Mouse (Mus musculus) hindbrain, embryonic 14.5 days (tissue): ENCODE results near the gene Crebzf. TPM values are rescaled to one million over a fixed set of nuclear protein-coding genes. Genes with fewer than 3 reads are reported as not detected.
A peak's percentile ranks its signal among the peaks of the same experiment; 100 is the strongest.

Source experiments
- ATAC-seq: fragments of 200-750 bp; cut with Nextera tagmentation; 2 replicates; pipeline ENCODE4 v1.8.0; 2017; ENCODE audit warnings: moderate number of reproducible peaks, mild to moderate bottlenecking, moderate TSS enrichment, moderate library complexity; ENCODE audit not compliant: low FRiP score
- DNase-seq: peaks from one replicate; pipeline ENCODE4 v3.0.0-alpha.2; 2015; ENCODE audit warnings: low spot score
- H3K27ac ChIP-seq: fragments of 300-500 bp; sonication (generic); 2 replicates; pipeline ENCODE4 v1.5.1; 2014; ENCODE audit warnings: mild to moderate bottlenecking, moderate library complexity
- H3K27me3 ChIP-seq: fragments of 300-500 bp; sonication (generic); 2 replicates; pipeline ENCODE4 v1.6.1; 2014; ENCODE audit warnings: mild to moderate bottlenecking, low read length, mixed read lengths; ENCODE audit not compliant: control insufficient read depth, insufficient read depth
- H3K36me3 ChIP-seq: fragments of 300-500 bp; sonication (generic); replicated peaks from 2 replicates; pipeline ENCODE4 v1.6.1; 2014; ENCODE audit not compliant: control insufficient read depth, insufficient read depth
- H3K4me1 ChIP-seq: fragments of 300-500 bp; sonication (generic); replicated peaks from 2 replicates; pipeline ENCODE4 v1.6.1; 2014; ENCODE audit warnings: antibody characterized with exemption, low read length, mixed read lengths; ENCODE audit not compliant: control insufficient read depth, insufficient read depth
- H3K4me2 ChIP-seq: fragments of 300-500 bp; sonication (generic); replicated peaks from 2 replicates; pipeline ENCODE4 v1.6.1; 2014; ENCODE audit warnings: mild to moderate bottlenecking, moderate library complexity
- H3K4me3 ChIP-seq: fragments of 300-500 bp; sonication (generic); replicated peaks from 2 replicates; pipeline ENCODE4 v1.5.1; 2014; ENCODE audit warnings: mild to moderate bottlenecking, low read length
- H3K9ac ChIP-seq: fragments of 300-500 bp; sonication (generic); 2 replicates; pipeline ENCODE4 v1.6.1; 2014
- H3K9me3 ChIP-seq: fragments of 300-500 bp; sonication (generic); 2 replicates; pipeline ENCODE4 v1.6.1; 2016; ENCODE audit warnings: low read length; ENCODE audit not compliant: control insufficient read depth
- WGBS: fragments of 180-500 bp; shearing (Covaris S2); extraction: QIAGEN DNeasy Blood & Tissue Kit; methylation state at CpG from one replicate; pipeline ENCODE4 v1.1.7; 2014; 5-methylcytosine and 5-hydroxymethylcytosine counted together
- polyA plus RNA-seq: library from polyadenylated mRNA; unstranded; fragments of >200 nt; fragmentation: Nextera tagmentation; extraction: Ambion mirVana; gene quantifications from 2 replicates; pipeline ENCODE4 v1.2.1, GENCODE M21; 2014

Crebzf gene
- 45.4 and 52.9 TPM in 2 replicates for polyA plus RNA-seq

- peak; percentile 97 for ATAC-seq
- Histone ChIP-seq H3K4me1 (peaks cover 8% of the 10 kb centered on the region), H3K27me3 (no peaks in the 10 kb centered on the region), H3K4me3 (peak within 1 kb of the TSS; percentile 99), H3K4me2 (peak within 1 kb of the TSS; percentile 82), H3K9ac (peak within 1 kb of the TSS; percentile 99), H3K27ac (peak within 1 kb of the TSS; percentile 98), H3K9me3 (no peaks in the 10 kb centered on the region), H3K36me3 (peaks cover 6% of the 10 kb centered on the region)
- peak; percentile 98 for DNase-seq
- under 1% methylated on average over 43 of the region's 54 CpGs for WGBS
These were observed at the start of gene Crebzf for GRCm38 (mm10) chr7:90442518-90443080. Gene Crebzf (plus strand): TSS chr7:90442729.

GRCm38 (mm10) chr7:90395073-90395472 lies 47.5 kb upstream of the Crebzf start:
- ATAC-seq: no peak
- 66% methylated on average over 4 of the region's 4 CpGs for WGBS
- no peaks in the 10 kb centered on the region for H3K36me3 ChIP-seq

GRCm38 (mm10) chr7:90395928-90396327 lies 46.6 kb upstream of the Crebzf start:
- no peaks in the 10 kb centered on the region for H3K4me1 ChIP-seq
- ATAC-seq: no peak
- H3K27me3 ChIP-seq: no peaks in the 10 kb centered on the region
- no peak for DNase-seq
- no peak overlapping the region for H3K27ac ChIP-seq
- no peak overlapping the region for H3K4me2 ChIP-seq
- H3K9ac ChIP-seq: no peak overlapping the region
- WGBS: 65% methylated on average over 5 of the region's 5 CpGs
- H3K9me3 ChIP-seq: no peaks in the 10 kb centered on the region
- H3K36me3 ChIP-seq: no peaks in the 10 kb centered on the region
- no peak overlapping the region for H3K4me3 ChIP-seq

More at GRCm38 (mm10) chr7:90395073-90395472, 47.5 kb upstream of the Crebzf start:
- DNase-seq: no peak
- Histone ChIP-seq H3K27me3 (no peaks in the 10 kb centered on the region), H3K27ac (no peak overlapping the region), H3K9me3 (no peaks in the 10 kb centered on the region), H3K4me3 (no peak overlapping the region), H3K4me2 (no peak overlapping the region), H3K4me1 (no peaks in the 10 kb centered on the region), H3K9ac (no peak overlapping the region)

GRCm38 (mm10) chr7:90409934-90410333 lies 32.6 kb upstream of the Crebzf start:
- H3K4me3 ChIP-seq: no peak overlapping the region
- H3K4me2 ChIP-seq: no peak overlapping the region
- no peaks in the 10 kb centered on the region for H3K9me3 ChIP-seq
- 57% methylated on average over 3 of the region's 3 CpGs for WGBS
- H3K36me3 ChIP-seq: no peaks in the 10 kb centered on the region
- no peak overlapping the region for H3K9ac ChIP-seq
- ATAC-seq (no peak), DNase-seq (peak; percentile 79)
- H3K27me3 ChIP-seq: no peaks in the 10 kb centered on the region
- H3K4me1 ChIP-seq: no peaks in the 10 kb centered on the region
- H3K27ac ChIP-seq: no peak overlapping the region

GRCm38 (mm10) chr7:90426020-90427001 lies 16.2 kb upstream of the Crebzf start, which contains the start of gene Ccdc89:
Gene Ccdc89 (plus strand): TSS chr7:90426577.
- no peaks in the 10 kb centered on the region for H3K27me3 ChIP-seq
- peak within 1 kb of the TSS; percentile 73 for H3K27ac ChIP-seq
- DNase-seq (peak; percentile 91), ATAC-seq (peak; percentile 100)
- WGBS: 20% methylated on average over 29 of the region's 29 CpGs
- peak within 1 kb of the TSS; percentile 52 for H3K9ac ChIP-seq
- H3K4me2 ChIP-seq: peak within 1 kb of the TSS; percentile 81
- peaks cover 11% of the 10 kb centered on the region; the same call in 1 of the 2 replicates for H3K4me1 ChIP-seq
- H3K4me3 ChIP-seq: peak within 1 kb of the TSS; percentile 36
- no peaks in the 10 kb centered on the region for H3K36me3 ChIP-seq
- H3K9me3 ChIP-seq: no peaks in the 10 kb centered on the region

DNA sequence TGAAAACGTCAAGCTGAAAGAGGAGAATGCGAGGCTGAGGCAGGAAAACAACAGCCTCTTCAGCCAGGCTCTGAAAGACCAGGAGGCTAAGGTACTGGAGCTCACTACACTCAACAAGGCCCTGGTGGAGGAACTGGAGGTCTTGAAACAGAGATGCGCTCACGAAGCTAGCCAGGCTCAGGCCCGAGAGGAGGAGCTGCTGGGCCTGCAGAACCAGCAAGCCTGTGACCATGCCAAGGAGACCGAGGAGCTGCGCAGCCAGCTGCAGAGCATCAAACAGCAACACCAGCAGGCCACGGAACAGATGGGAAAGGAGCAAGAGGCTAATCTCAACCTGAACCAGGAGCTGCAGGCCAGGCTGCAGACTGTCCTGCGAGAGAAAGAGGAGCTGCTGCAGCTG lies 15.5 kb upstream of the Crebzf start:
- WGBS: 70% methylated on average over 9 of the region's 9 CpGs
- Histone ChIP-seq H3K9me3 (no peaks in the 10 kb centered on the region), H3K4me2 (peak overlapping the region; percentile 81), H3K9ac (peak overlapping the region; percentile 52; the same call in 1 of the 2 replicates), H3K27ac (no peak overlapping the region; the same call in 1 of the 2 replicates), H3K4me1 (peaks cover 11% of the 10 kb centered on the region; the same call in 1 of the 2 replicates), H3K36me3 (no peaks in the 10 kb centered on the region), H3K4me3 (peak overlapping the region; percentile 36), H3K27me3 (no peaks in the 10 kb centered on the region)
- no peak for DNase-seq
- no peak for ATAC-seq

GRCm38 (mm10) chr7:90432221-90432620 lies 10.3 kb upstream of the Crebzf start:
- Histone ChIP-seq H3K9me3 (no peaks in the 10 kb centered on the region), H3K4me1 (0 out of 2 replicates have a peak, but pooled peaks cover under 1% of the 10 kb centered on the region), H3K9ac (no peak overlapping the region), H3K4me2 (no peak overlapping the region), H3K4me3 (no peak overlapping the region), H3K27me3 (no peaks in the 10 kb centered on the region), H3K36me3 (no peaks in the 10 kb centered on the region), H3K27ac (no peak overlapping the region)
- DNase-seq (no peak), ATAC-seq (no peak)

- no peak overlapping the region for H3K9ac ChIP-seq
- 95% methylated on average over 4 of the region's 4 CpGs for WGBS
- no peaks in the 10 kb centered on the region for H3K4me1 ChIP-seq
- H3K4me2 ChIP-seq: no peak overlapping the region
- no peaks in the 10 kb centered on the region for H3K9me3 ChIP-seq
- H3K27ac ChIP-seq: no peak overlapping the region
- ATAC-seq (no peak), DNase-seq (no peak)
- no peak overlapping the region for H3K4me3 ChIP-seq
- H3K36me3 ChIP-seq: no peaks in the 10 kb centered on the region
- no peaks in the 10 kb centered on the region for H3K27me3 ChIP-seq
These were observed 2.5 kb upstream of the Crebzf start for GRCm38 (mm10) chr7:90440044-90440443.

DNA sequence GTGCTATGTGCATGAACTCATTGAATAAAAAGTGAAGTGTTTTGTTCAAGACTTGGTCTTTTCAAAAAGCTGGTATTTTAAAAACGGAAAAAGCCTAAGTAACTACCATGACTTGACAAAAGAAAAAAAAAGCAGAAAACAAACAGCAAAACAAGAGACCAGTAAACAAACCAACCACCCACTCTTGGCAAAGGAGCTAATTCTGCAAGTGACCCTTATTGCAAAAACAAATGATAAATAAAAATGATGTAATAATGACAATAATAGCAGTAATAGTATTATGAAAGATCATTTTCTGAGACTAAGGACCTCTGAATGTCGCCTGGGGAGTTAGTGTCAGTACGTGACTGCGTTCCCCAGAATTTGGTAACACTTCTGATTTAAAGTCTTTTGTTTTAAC lies 459 bp upstream of the Crebzf start:
- H3K4me2 ChIP-seq: peak overlapping the region; percentile 82
- H3K4me3 ChIP-seq: peak overlapping the region; percentile 99
- no peaks in the 10 kb centered on the region for H3K9me3 ChIP-seq
- WGBS: 6% methylated on average over 4 of the region's 4 CpGs
- H3K27me3 ChIP-seq: no peaks in the 10 kb centered on the region
- H3K27ac ChIP-seq: peak overlapping the region; percentile 98
- peaks cover under 1% of the 10 kb centered on the region for H3K36me3 ChIP-seq
- peak overlapping the region; percentile 99 for H3K9ac ChIP-seq
- no peak for DNase-seq
- peaks cover 8% of the 10 kb centered on the region for H3K4me1 ChIP-seq
- peak; percentile 9; the same call in 1 of the 2 replicates for ATAC-seq
